Mouse (Mus musculus): ENCODE measurements at regions not wholly inside any gene's neighbourhood (a gene's known extent, or its start where the extent isn't known, plus 50 kb on each side); places are given as distances from the start of the nearest gene placed in this dataset.

GRCm38 (mm10) chr17:44420098-44421070, 232.0 kb downstream of the Clic5 start:
- DNase-seq = no peak

DNA sequence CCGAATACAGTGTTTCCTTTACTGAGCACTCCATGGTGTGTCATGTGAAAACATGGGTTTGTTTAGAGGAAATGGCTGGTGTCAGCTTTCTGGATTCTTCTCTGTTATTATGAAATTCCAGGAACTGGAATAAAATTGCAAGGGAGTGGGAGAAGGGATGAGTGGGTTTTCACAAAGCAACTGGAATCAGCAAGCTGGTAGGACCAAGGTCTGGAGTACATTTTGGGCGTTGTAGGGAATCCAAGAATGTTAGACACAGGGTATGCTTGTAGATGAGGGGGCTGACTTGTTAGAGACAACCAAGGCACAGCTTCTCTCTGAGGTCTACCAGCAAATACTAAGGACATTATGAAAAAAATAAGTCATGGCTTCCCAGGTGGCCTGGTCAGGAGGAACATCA, 233.8 kb downstream of the Clic5 start:
- DNase-seq = no peak

DNA sequence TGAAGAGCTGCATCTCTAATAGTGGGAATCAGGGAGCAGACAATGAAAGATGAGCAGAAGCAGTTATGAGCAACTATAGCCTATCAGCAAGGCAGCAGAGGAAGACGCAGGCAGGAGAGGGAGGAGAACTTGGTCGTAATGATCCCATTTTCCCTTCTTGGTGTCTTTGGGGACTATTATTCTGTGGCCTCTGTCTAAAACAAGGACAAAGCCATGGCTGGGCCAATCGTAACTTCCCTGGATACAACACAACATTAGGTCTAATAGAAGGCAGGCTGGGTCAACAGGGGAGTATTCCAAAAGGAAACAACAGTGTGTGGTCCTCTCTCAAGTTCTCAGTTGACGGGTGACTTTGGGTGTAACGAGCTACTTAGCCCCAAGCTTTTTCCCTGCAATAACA, 234.5 kb downstream of the Clic5 start:
- DNase-seq = no peak

GRCm38 (mm10) chr17:44423471-44423985, 235.1 kb downstream of the Clic5 start:
- DNase-seq = no peak

DNA sequence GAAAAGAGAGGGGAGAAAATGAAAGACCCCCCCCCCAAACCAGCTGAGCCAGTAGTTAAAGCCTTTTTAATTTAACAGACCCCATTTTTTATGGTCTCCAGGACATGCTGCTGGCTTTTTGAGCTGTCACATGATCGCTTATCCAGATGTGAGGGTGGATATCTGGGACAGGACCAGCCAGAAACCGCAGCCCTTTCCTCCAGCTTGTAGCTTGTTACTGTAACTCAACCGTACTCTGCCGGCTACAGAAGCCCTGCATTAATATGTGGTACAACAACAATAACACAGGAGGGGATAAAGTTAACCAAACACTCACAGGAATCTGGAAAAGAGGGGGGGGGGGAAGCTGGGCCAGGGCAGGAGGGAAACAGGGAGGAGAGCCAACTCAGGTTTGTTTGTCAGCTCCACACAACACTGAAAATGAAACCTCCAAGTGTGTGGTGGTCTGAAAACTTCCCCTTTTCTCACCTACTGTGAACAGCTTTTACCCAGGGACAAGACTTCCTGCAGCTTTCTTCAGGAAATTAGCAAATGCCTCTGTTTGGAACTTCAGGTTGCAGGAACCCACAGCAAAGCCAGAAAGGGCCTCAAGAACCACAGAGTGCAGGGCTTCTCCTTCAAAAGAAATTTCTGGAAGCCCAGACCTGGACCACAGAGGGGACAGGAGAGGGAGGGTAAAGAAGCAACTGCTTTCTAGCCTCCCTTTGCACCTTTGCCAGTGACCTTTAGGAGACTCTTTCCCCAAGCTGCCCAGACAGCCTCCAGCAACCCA, 244.3 kb downstream of the Clic5 start:
- peak; percentile 21 for DNase-seq

DNA sequence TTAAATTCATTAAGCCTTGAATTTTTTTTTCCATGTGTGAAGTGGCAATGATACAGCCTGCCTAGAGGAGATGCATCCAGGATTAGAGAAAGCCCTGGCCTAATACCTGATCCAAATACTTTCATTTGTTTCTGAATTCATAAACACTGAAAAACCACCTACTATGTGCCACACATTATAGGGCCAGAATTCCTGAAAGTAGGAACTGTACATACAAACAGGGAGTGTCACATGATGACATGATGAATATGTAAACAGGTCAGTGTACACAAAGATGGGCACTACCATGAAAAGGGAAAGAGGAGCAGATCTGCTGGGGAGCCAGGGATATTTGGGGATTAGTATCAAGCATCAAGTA, 244.9 kb downstream of the Clic5 start:
- no peak for DNase-seq

DNA sequence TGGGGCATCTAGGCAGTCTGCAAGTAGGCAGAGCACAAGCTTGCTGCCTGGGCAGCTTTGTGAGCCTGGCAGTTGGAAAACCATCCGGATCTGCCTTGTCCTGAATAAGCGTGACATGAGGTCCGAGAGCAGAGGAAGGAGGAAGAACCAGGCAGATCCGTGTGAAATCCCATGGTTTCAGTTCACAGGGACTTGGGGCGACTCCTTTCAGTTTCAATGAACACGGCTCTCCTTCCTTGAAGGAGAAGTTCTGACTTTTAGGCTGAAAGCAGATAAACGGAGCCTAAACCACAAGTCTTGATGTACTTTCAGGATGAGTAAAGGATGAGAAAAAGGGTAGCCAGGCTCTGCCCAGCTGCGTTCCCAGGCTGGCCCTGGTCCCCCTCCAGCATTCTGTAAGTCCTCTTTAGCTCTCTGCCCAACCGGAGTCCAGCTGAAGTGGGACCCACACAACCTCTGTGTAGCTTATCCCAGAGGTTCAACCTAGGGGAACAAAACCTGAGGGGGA, 248.2 kb downstream of the Clic5 start:
- DNase-seq = no peak

- no peak for DNase-seq
These were observed 250.1 kb downstream of the Clic5 start for GRCm38 (mm10) chr17:44438526-44438925.

DNA sequence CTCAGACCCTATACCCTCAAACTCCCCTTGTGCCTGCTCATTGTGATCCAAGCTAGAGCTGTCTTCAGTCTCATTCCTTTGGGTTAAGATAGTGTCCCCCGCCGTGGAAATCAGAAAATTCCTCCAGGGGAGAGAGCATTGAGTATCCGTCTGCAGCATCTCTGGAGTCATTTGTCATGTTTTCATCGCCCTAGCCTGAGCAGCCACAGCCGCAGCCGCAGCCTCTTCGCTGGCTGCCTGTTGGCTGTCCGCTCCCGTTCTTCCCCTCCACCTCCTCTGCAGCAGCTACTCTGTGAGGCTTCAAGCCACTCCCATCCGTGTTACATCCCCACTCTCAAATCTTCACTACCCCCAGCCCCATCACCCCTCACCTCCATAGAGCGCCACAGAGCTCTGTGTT, 255.1 kb downstream of the Clic5 start:
- no peak for DNase-seq

DNA sequence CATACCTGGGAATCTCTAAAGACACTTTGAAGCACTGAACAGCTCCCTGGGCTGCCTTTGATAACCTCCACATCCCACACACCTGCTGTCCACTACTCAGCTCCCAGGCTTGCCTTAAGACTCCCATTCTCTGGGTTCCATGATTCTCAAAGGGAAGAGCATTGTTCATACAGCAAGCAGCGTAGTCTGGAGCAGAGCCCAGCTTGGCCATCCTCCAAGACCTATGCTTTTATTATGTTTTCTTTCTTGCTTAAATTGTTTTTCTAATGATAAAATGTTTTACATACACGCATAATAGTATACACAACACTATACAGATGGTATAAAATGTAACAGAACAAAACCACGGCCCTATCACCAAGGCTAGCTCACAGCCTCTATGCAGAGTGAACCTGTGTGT, 257.0 kb downstream of the Clic5 start:
- DNase-seq = no peak

All from thymus, postnatal 14 days (tissue).